Mouse (Mus musculus) brown adipose tissue, adult 24 weeks (tissue): Measurements from ENCODE around the gene Nexmif. TPM values are rescaled to one million over a fixed set of nuclear protein-coding genes. Genes with fewer than 3 reads are reported as not detected.
"Not testable (repeated sequence)": the region's sequence is repeated elsewhere in the genome, so short reads cannot be mapped to it uniquely, and the experiment has no call there.

Source experiments
- H3K27ac ChIP-seq: fragments of 200-500 bp; replicated peaks from 2 replicates; pipeline ENCODE4 v1.5.1; 2012; ENCODE audit warnings: low read depth, mild to moderate bottlenecking, low read length
- H3K4me1 ChIP-seq: fragments of 200-500 bp; 2 replicates; pipeline ENCODE4 v1.6.1; 2012; ENCODE audit warnings: low read length, mixed read lengths; ENCODE audit not compliant: control insufficient read depth, insufficient read depth, insufficient read length
- H3K4me3 ChIP-seq: fragments of 200-500 bp; 2 replicates; pipeline ENCODE4 v1.5.1; 2012; ENCODE audit warnings: low read depth, mild to moderate bottlenecking, low read length, moderate library complexity; ENCODE audit not compliant: insufficient read depth
- polyA plus RNA-seq: library from polyadenylated mRNA; stranded (reverse); fragments of >200 nt; gene quantifications from 2 replicates; pipeline ENCODE4 v1.2.4, GENCODE M21; 2012; ENCODE audit not compliant: missing spikeins, insufficient read depth, insufficient read length

The Nexmif gene
- polyA plus RNA-seq, result not detected in 2 replicates

DNA sequence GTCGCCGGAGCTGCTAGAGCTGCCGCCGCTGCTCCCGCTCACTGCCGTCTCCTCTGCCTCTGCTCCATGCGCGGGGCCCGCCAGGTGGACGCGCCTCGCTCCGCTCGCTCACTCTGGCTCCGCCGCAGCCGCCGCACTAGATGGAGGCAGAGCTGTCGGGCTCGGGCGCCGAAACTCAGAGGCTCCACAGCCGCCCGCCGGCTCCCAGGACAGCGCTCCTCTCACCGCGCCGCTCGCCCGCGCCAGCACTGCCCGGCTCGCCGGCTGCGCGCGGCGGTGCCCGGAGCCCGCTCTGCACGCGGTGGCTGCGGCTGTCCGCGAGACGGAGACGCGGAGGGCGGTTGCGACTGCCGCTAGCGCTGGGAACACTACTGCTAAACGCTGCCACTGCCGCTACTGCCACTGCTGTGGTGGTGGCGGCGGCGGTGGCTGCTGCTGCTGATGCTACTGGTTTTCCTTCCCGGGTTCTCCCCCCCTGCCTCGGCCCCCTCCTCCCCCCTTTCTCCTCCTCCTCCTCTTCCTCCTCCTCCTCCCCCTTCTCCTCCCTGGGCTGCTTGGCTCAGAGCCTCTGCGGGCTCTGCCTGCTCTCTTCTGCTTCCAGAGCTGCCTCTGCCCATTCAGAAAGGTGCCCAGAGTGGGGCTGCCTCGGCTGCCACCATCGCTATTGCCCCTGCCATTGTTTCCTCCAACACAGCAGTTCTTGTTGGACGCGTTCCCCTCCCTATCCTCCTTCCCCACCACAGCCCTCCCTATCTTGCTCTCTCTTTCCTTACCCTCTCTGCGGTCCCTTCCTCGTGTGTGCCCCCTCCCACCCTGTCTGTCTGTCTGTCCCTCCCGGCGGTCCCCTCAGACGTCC, at the start of gene Nexmif:
Gene Nexmif, minus strand, starts transcription at position 450 of the 856 bp plus-strand sequence.
- Histone ChIP-seq H3K4me1 (no peaks in the 10 kb centered on the region), H3K4me3 (peak within 1 kb of the TSS; percentile 57), H3K27ac (no peak within 1 kb of the TSS)

GRCm38 (mm10) chrX:104208701-104209100, 7.7 kb upstream of the Nexmif start:
- no peaks in the 10 kb centered on the region for H3K4me1 ChIP-seq
- H3K27ac ChIP-seq, result no peak overlapping the region
- no peak overlapping the region for H3K4me3 ChIP-seq

DNA sequence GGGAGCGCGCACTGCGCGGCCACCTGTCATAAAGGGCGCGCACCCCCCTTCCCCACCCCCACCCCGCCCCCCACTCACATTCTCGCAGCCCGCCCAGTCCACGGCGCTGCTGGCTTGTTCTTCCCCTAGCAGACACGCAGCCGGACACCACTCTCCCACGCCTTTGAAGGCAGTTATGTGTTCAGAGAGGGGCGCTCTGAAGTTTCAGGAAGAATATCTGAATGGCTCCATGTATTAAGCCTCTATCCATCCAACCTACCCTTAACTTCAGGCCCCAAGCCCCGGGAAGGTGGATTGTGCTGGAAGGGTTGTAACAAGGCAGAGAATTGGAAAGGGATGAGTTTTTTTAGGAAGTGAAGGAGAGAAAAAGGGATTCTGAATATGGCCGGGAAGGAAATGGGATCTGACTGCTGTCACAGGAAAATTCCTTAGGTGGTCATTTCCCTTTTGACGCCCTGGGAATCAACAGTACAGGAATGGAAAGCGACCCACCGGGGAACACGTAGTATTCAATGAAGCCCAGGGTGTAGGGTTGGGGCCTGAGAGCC, 681 bp upstream of the Nexmif start:
- Histone ChIP-seq H3K4me3 (no peak overlapping the region), H3K27ac (no peak overlapping the region), H3K4me1 (no peaks in the 10 kb centered on the region)

- H3K4me3 ChIP-seq, result peak overlapping the region; percentile 57
- no peak overlapping the region for H3K27ac ChIP-seq
- H3K4me1 ChIP-seq, result no peaks in the 10 kb centered on the region
Observed at GRCm38 (mm10) chrX:104200388-104200735, 623 bp downstream of the Nexmif start.

DNA sequence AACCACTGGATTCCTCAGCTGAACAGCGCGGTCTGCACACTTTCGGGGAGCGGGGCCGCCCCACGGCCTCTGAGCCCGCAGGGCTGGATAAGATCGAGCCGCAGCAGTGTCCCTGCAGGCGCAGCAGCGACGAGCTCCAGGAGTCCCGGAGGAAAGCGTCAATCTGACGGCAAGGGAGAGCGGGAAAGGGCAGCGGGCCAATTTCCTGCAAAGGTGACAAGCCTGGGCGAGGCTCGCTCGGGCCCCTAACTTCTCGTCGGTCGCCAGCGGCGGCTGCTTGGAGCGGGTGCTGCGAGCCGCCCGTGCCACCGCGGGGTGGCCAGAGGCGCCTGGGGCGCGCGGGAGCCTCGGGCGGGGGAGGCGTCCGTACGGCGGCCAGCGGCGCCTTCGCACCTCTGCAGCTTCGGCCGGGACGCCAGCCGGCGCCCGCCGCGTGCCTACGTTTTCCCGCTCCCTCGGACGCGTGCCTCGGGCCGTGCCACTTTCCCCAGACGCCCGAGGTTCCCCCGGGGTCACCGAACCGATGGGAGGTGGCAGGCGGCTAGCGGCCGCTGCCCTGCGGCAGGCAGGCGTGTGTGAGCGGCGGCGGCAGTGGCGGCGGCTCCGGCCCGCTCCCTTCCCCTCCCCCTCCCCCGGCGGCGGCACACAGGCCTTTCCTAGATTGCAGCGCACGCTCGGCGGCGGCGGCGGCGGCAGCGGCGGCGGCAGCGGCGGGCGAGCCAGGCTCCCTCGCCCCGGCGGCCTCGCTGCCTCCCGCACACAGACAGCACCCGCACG, 1.2 kb downstream of the Nexmif start:
- peak overlapping the region; percentile 57 for H3K4me3 ChIP-seq
- no peaks in the 10 kb centered on the region for H3K4me1 ChIP-seq
- no peak overlapping the region for H3K27ac ChIP-seq

GRCm38 (mm10) chrX:104199070-104199469, 1.9 kb downstream of the Nexmif start:
- Histone ChIP-seq H3K4me3 (peak overlapping the region; percentile 57; the same call in 1 of the 2 replicates), H3K4me1 (no peaks in the 10 kb centered on the region), H3K27ac (no peak overlapping the region)

- no peaks in the 10 kb centered on the region for H3K4me1 ChIP-seq
- H3K4me3 ChIP-seq, result no peak overlapping the region
- no peak overlapping the region for H3K27ac ChIP-seq
Observed at GRCm38 (mm10) chrX:104196561-104196960, 4.4 kb downstream of the Nexmif start.

- no peak overlapping the region for H3K27ac ChIP-seq
- H3K4me1 ChIP-seq, result no peaks in the 10 kb centered on the region
- no peak overlapping the region for H3K4me3 ChIP-seq
Observed at GRCm38 (mm10) chrX:104179257-104179656, 21.7 kb downstream of the Nexmif start.

DNA sequence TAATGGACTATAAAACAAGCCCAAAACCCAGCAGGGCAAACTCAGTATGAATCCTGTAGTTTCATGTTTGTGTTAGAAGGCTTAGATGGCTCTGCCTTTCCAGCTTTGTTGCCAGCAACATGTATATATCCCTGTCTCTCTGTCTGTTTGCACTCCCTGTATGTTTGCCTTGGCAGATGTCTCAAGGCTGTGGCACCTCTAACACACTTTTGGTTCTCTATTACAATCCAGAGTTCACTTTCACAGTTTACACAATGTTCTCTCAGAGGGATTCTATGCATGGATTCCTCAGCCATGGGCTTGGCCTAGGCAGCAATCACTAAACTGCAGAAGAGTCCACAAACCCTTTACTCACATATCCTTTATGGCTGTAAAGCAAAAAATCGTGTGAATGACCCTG, 50.9 kb downstream of the Nexmif start:
- Histone ChIP-seq H3K4me3 (no peak overlapping the region), H3K27ac (no peak overlapping the region), H3K4me1 (no peaks in the 10 kb centered on the region)

GRCm38 (mm10) chrX:104115266-104115665, 85.7 kb downstream of the Nexmif start:
- H3K4me1 ChIP-seq, H3K4me3 ChIP-seq, H3K27ac ChIP-seq: not testable (repeated sequence)

- H3K4me1 ChIP-seq, result no peaks in the 10 kb centered on the region
- no peak overlapping the region for H3K27ac ChIP-seq
- no peak overlapping the region for H3K4me3 ChIP-seq
Observed at GRCm38 (mm10) chrX:104114596-104114995, 86.4 kb downstream of the Nexmif start.

DNA sequence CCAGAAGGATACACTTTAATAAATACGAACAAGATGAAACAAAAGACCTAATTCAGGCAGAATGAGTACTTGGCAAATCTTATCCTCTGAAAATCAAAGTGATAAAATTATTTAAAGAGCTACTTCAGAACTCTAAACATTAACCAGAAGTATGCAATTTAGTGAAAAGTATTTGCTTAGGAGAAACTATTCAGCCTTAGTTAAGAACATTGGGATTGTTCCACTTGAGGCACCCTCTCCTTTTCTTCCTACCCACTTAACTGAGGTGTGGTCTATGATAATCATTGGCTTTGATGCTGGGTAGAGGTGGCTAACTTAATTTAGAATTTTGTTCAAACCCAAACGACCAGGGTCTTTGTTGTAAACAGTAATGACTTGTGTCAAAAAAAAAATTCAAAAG, 146.1 kb downstream of the Nexmif start:
- Histone ChIP-seq H3K27ac (no peak overlapping the region), H3K4me3 (no peak overlapping the region), H3K4me1 (no peaks in the 10 kb centered on the region)

DNA sequence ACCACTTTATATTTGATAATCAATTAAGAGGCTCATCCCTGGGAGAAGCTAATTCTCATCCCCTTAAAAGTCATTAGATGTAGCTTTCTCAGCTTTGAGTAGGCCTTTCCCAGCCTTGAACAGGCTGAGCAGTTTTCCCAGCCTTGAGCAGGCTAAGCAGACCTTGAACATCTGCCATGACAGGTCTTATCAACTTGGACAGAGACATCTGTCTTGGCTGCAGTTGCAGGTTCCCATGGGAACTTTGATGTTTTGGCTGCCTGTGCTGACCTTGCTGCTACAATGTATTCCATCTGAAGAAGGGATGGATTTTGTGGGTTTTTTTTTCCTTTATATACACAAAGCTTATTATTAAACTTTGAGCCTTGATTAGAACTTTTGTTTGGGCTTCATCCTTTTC, 160.7 kb downstream of the Nexmif start:
- no peak overlapping the region for H3K27ac ChIP-seq
- H3K4me3 ChIP-seq, result no peak overlapping the region
- no peaks in the 10 kb centered on the region for H3K4me1 ChIP-seq

DNA sequence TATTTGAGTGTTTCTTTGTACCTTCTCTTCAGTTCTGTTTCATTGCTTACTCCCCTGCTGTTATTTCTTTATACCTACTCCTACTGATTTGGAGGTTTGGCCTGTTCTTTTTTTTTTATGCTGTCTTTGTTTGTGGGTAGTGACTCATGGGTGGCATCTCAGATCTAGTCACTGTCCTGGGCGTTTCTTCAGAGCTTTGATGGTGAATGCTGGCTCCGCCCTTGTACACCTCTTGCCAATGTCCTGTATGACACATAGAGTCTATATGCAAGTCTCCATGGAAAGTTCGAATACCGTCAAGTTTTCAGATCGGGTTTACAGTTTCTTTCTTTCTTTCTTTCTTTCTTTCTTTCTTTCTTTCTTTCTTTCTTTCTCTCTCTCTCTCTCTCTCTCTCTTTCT, 167.1 kb downstream of the Nexmif start:
- Histone ChIP-seq H3K4me1 (no peaks in the 10 kb centered on the region), H3K4me3 (no peak overlapping the region), H3K27ac (no peak overlapping the region)

DNA sequence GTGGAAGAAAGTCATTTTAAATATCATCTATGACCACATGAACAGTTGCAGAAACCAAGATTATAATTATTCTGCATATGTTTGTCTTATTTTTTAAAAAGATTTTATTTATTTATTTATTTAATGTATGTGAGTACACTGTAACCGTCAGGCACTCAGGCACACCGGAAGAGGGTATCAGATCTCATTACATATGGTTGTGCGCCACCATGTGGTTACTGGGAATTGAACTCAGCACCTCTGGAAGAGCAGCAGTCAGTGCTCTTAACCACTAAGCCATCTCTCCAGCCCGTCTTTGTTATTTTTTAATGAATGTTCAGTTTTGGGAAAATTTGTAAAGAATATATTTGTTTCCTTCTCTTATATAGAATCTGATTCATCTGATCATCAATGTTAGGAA, 168.2 kb downstream of the Nexmif start:
- Histone ChIP-seq H3K27ac (no peak overlapping the region), H3K4me3 (no peak overlapping the region), H3K4me1 (no peaks in the 10 kb centered on the region)
